Mouse (Mus musculus) embryonic facial prominence, embryonic 11.5 days (tissue): ENCODE measurements around the gene Dnaja4. TPM values are rescaled to one million over a fixed set of nuclear protein-coding genes. Genes with fewer than 3 reads are reported as not detected.

Experiments used
- ATAC-seq: fragments of 200-750 bp; cut with Nextera tagmentation; replicated peaks from 2 replicates; pipeline ENCODE4 v1.8.0; 2017; ENCODE audit warnings: low read depth; ENCODE audit not compliant: insufficient number of reproducible peaks, low FRiP score, low TSS enrichment
- DNase-seq: peaks from one replicate; pipeline ENCODE4 v3.0.0-alpha.2; 2015; ENCODE audit warnings: low spot score
- H3K27ac ChIP-seq: fragments of 300-500 bp; sonication (generic); replicated peaks from 2 replicates; pipeline ENCODE4 v1.5.1; 2014; ENCODE audit warnings: mild to moderate bottlenecking, low read depth, low read length, control low read depth
- H3K27me3 ChIP-seq: fragments of 300-500 bp; sonication (generic); 2 replicates; pipeline ENCODE4 v1.6.1; 2014; ENCODE audit warnings: mild to moderate bottlenecking, low read length, moderate library complexity, mixed read lengths; ENCODE audit not compliant: control insufficient read depth, insufficient read depth
- H3K36me3 ChIP-seq: fragments of 300-500 bp; sonication (generic); replicated peaks from 2 replicates; pipeline ENCODE4 v1.6.1; 2014; ENCODE audit warnings: low read depth, mild to moderate bottlenecking, low read length, moderate library complexity, mixed read lengths; ENCODE audit not compliant: control insufficient read depth, insufficient read depth
- H3K4me1 ChIP-seq: fragments of 300-500 bp; sonication (generic); 2 replicates; pipeline ENCODE4 v1.6.1; 2014; ENCODE audit warnings: low read length, mixed read lengths; ENCODE audit not compliant: control insufficient read depth, insufficient read depth
- H3K4me2 ChIP-seq: fragments of 300-500 bp; sonication (generic); 2 replicates; pipeline ENCODE4 v1.6.1; 2014; ENCODE audit warnings: low read depth, mild to moderate bottlenecking, control low read depth, low read length, moderate library complexity
- H3K4me3 ChIP-seq: fragments of 300-500 bp; sonication (generic); 2 replicates; pipeline ENCODE4 v1.5.1; 2014; ENCODE audit warnings: low read depth, low read length, control low read depth
- H3K9ac ChIP-seq: fragments of 300-500 bp; sonication (generic); replicated peaks from 2 replicates; pipeline ENCODE4 v1.6.1; 2014; ENCODE audit warnings: mild to moderate bottlenecking, control low read depth, low read length
- H3K9me3 ChIP-seq: fragments of 300-500 bp; sonication (generic); replicated peaks from 2 replicates; pipeline ENCODE4 v1.6.1; 2016; ENCODE audit warnings: mild to moderate bottlenecking, low read length, inconsistent platforms, mixed read lengths; ENCODE audit not compliant: control insufficient read depth
- WGBS: fragments of 180-500 bp; shearing (Covaris S2); extraction: QIAGEN DNeasy Blood & Tissue Kit; methylation state at CpG from one replicate; pipeline ENCODE4 v1.1.7; 2014; 5-methylcytosine and 5-hydroxymethylcytosine counted together
- polyA plus RNA-seq: library from polyadenylated mRNA; unstranded; fragments of >200 nt; fragmentation: Nextera tagmentation; extraction: Ambion mirVana; gene quantifications from 2 replicates; pipeline ENCODE4 v1.2.1, GENCODE M21; 2014

Gene Dnaja4
- polyA plus RNA-seq, 1 experiment from 2014 or later, result 4.7 TPM

GRCm38 (mm10) chr9:54722156-54722555, 23.5 kb downstream of the Dnaja4 start:
- Histone ChIP-seq H3K4me1 (no peaks in the 10 kb centered on the region), H3K36me3 (peaks cover 2% of the 10 kb centered on the region; the same call in 1 of the 2 replicates), H3K27me3 (no peaks in the 10 kb centered on the region), H3K9ac (no peak overlapping the region), H3K9me3 (no peaks in the 10 kb centered on the region), H3K27ac (no peak overlapping the region), H3K4me3 (no peak overlapping the region), H3K4me2 (no peak overlapping the region)
- ATAC-seq (no peak), DNase-seq (no peak)
- 84% methylated on average over 7 of the region's 7 CpGs for WGBS

DNA sequence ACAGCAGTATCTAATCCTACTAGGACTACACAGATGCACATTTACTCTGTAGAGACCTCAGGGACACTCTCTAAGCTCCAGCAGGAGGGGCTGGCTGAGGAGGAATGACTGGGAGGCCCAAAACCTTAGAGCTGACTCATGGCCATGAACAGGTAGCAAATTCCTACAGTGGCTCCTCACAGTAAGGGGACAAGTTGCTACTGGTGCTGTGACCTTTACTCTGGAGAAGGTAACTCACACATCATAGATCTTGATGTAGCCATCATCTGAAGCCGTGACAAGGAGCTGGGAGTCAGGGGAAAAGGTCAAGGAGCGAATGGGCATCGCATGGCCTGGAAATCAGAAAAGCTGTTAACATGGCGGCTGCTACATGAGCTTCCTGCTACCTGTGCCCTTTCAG, 23.9 kb downstream of the Dnaja4 start:
- ATAC-seq, result no peak

DNA sequence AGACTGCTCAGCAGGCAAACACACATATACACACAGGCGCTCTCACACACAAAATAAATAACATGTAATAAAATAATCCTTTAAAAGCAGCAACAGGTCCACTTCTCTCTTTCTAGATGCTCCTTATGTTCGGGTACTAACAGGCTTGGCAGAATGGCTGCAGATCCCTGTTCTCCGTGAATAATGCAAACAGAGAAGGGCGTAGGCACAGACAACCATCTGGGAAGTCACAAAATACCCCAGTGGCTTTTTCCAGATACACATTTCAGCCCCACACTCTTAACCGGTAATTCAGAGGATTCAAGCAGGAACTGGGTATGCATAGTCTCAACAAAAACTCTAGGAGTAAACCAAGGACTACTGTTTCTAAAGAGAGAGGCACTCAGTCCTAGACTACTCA, 27.6 kb downstream of the Dnaja4 start:
- WGBS, result 82% methylated on average over 5 of the region's 5 CpGs
- H3K4me1 ChIP-seq, result no peaks in the 10 kb centered on the region
- no peak overlapping the region for H3K4me3 ChIP-seq
- no peak overlapping the region for H3K4me2 ChIP-seq
- H3K27me3 ChIP-seq, result no peaks in the 10 kb centered on the region
- no peaks in the 10 kb centered on the region; the same call in 1 of the 2 replicates for H3K36me3 ChIP-seq
- H3K9ac ChIP-seq, result no peak overlapping the region
- no peaks in the 10 kb centered on the region for H3K9me3 ChIP-seq
- ATAC-seq (no peak), DNase-seq (no peak)
- no peak overlapping the region for H3K27ac ChIP-seq

More for the DNA sequence above, 23.9 kb downstream of the Dnaja4 start:
- no peak overlapping the region for H3K4me3 ChIP-seq
- DNase-seq, result no peak
- no peaks in the 10 kb centered on the region for H3K9me3 ChIP-seq
- WGBS, result 89% methylated on average over 4 of the region's 4 CpGs
- H3K36me3 ChIP-seq, result peaks cover 2% of the 10 kb centered on the region; the same call in 1 of the 2 replicates
- H3K9ac ChIP-seq, result no peak overlapping the region
- no peaks in the 10 kb centered on the region for H3K27me3 ChIP-seq
- no peak overlapping the region for H3K4me2 ChIP-seq
- no peak overlapping the region for H3K27ac ChIP-seq
- no peaks in the 10 kb centered on the region for H3K4me1 ChIP-seq

- Histone ChIP-seq H3K4me2 (no peak overlapping the region), H3K4me3 (no peak overlapping the region), H3K27ac (no peak overlapping the region), H3K4me1 (no peaks in the 10 kb centered on the region), H3K9me3 (no peaks in the 10 kb centered on the region), H3K9ac (no peak overlapping the region), H3K36me3 (no peaks in the 10 kb centered on the region; the same call in 1 of the 2 replicates), H3K27me3 (no peaks in the 10 kb centered on the region)
- DNase-seq, result peak; percentile 73
- ATAC-seq, result no peak
- WGBS, result 78% methylated on average over 2 of the region's 2 CpGs
These were observed 33.4 kb downstream of the Dnaja4 start for GRCm38 (mm10) chr9:54732122-54732521.

- H3K4me1 ChIP-seq, result no peaks in the 10 kb centered on the region
- 2% methylated on average over 32 of the region's 32 CpGs for WGBS
- DNase-seq, result peak; percentile 98
- peak; percentile 90 for ATAC-seq
- H3K27me3 ChIP-seq, result no peaks in the 10 kb centered on the region
- H3K27ac ChIP-seq, result 0 out of 2 replicates have a peak within 1 kb of the TSS, but pooled peaks have one; percentile 13
- H3K4me2 ChIP-seq, result peak within 1 kb of the TSS; percentile 64
- no peaks in the 10 kb centered on the region for H3K36me3 ChIP-seq
- peak within 1 kb of the TSS; percentile 83 for H3K9ac ChIP-seq
- no peaks in the 10 kb centered on the region for H3K9me3 ChIP-seq
- H3K4me3 ChIP-seq, result peak within 1 kb of the TSS; percentile 77
These were observed 35.4 kb downstream of the Dnaja4 start, which contains the start of gene Wdr61 for GRCm38 (mm10) chr9:54733921-54734638. Wdr61 (minus strand) TSS chr9:54734519.

- Histone ChIP-seq H3K9ac (peak overlapping the region; percentile 83), H3K27me3 (no peaks in the 10 kb centered on the region)
These were observed 36.1 kb downstream of the Dnaja4 start for GRCm38 (mm10) chr9:54734639-54735252.

DNA sequence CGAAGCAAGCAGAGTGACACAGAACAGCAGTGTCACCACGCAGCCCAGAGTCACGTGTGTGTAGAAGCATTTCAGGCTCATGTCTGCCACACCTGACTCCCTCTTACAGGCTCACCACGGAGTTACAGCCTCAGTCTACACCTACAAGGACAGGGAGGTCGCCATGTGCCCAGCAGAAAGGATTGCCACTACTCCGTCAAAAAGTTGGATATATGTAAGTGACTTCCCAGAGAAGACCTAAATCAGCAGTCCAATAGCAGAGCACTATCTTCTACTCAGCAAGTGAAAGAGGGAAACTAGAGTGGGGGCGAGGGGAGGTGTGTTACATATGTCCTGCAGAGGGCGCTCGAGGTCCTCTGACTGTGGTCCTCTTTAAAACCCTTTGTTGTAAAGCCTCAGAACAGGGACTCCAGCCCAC, 37.6 kb downstream of the Dnaja4 start:
- H3K4me3 ChIP-seq, result no peak overlapping the region
- no peak overlapping the region for H3K9ac ChIP-seq
- H3K27ac ChIP-seq, result no peak overlapping the region
- peak; percentile 92 for DNase-seq
- H3K27me3 ChIP-seq, result no peaks in the 10 kb centered on the region
- no peaks in the 10 kb centered on the region for H3K4me1 ChIP-seq
- H3K4me2 ChIP-seq, result no peak overlapping the region
- H3K9me3 ChIP-seq, result no peaks in the 10 kb centered on the region
- no peaks in the 10 kb centered on the region for H3K36me3 ChIP-seq
- 23% methylated on average over 9 of the region's 9 CpGs for WGBS
- ATAC-seq, result 0 out of 2 replicates have a peak, but pooled peaks have one; percentile 2

More at GRCm38 (mm10) chr9:54734639-54735252, 36.1 kb downstream of the Dnaja4 start:
- H3K27ac ChIP-seq, result no peak overlapping the region
- H3K4me3 ChIP-seq, result peak overlapping the region; percentile 77
- H3K4me2 ChIP-seq, result peak overlapping the region; percentile 64
- H3K36me3 ChIP-seq, result no peaks in the 10 kb centered on the region
- H3K4me1 ChIP-seq, result no peaks in the 10 kb centered on the region
- no peak for DNase-seq
- no peaks in the 10 kb centered on the region for H3K9me3 ChIP-seq
- 20% methylated on average over 11 of the region's 11 CpGs for WGBS
- no peak for ATAC-seq

- Histone ChIP-seq H3K36me3 (no peaks in the 10 kb centered on the region), H3K9ac (no peak overlapping the region), H3K4me2 (no peak overlapping the region), H3K4me1 (no peaks in the 10 kb centered on the region), H3K27me3 (no peaks in the 10 kb centered on the region), H3K9me3 (no peaks in the 10 kb centered on the region), H3K4me3 (no peak overlapping the region), H3K27ac (no peak overlapping the region)
- ATAC-seq, result no peak
- peak; percentile 85 for DNase-seq
- WGBS, result 16% methylated on average over 3 of the region's 3 CpGs
These were observed 39.7 kb downstream of the Dnaja4 start for GRCm38 (mm10) chr9:54738376-54738775.
